Mouse (Mus musculus) intestine, embryonic 16.5 days (tissue): ENCODE measurements around the gene Fam57b. TPM values are rescaled to one million over a fixed set of nuclear protein-coding genes. Genes with fewer than 3 reads are reported as not detected.

Experiments
- ATAC-seq: fragments of 200-750 bp; cut with Nextera tagmentation; 2 replicates; pipeline ENCODE4 v1.8.0; 2017; ENCODE audit warnings: moderate TSS enrichment, moderate library complexity
- H3K27ac ChIP-seq: fragments of 300-500 bp; sonication (generic); 2 replicates; pipeline ENCODE4 v1.5.1; 2014; ENCODE audit warnings: mild to moderate bottlenecking, low read length
- H3K27me3 ChIP-seq: fragments of 300-500 bp; sonication (generic); replicated peaks from 2 replicates; pipeline ENCODE4 v1.6.1; 2014; ENCODE audit warnings: low read length, control low read depth, mixed read lengths; ENCODE audit not compliant: control insufficient read depth, insufficient read depth
- H3K36me3 ChIP-seq: fragments of 300-500 bp; sonication (generic); 2 replicates; pipeline ENCODE4 v1.6.1; 2014; ENCODE audit warnings: low read length, control low read depth; ENCODE audit not compliant: control insufficient read depth, insufficient read depth
- H3K4me1 ChIP-seq: fragments of 300-500 bp; sonication (generic); 2 replicates; pipeline ENCODE4 v1.6.1; 2014; ENCODE audit warnings: low read length, control low read depth, mixed read lengths; ENCODE audit not compliant: control insufficient read depth, insufficient read depth
- H3K4me2 ChIP-seq: fragments of 300-500 bp; sonication (generic); 2 replicates; pipeline ENCODE4 v1.6.1; 2014; ENCODE audit warnings: low read depth, low read length, control low read depth
- H3K4me3 ChIP-seq: fragments of 300-500 bp; sonication (generic); 2 replicates; pipeline ENCODE4 v1.5.1; 2014; ENCODE audit warnings: mild to moderate bottlenecking, low read length
- H3K9ac ChIP-seq: fragments of 300-500 bp; sonication (generic); 2 replicates; pipeline ENCODE4 v1.6.1; 2014; ENCODE audit warnings: low read depth, low read length
- H3K9me3 ChIP-seq: fragments of 300-500 bp; sonication (generic); 2 replicates; pipeline ENCODE4 v1.6.1; 2016; ENCODE audit warnings: low read length, control low read depth; ENCODE audit not compliant: control insufficient read depth
- WGBS: fragments of 180-500 bp; shearing (Covaris S2); extraction: QIAGEN DNeasy Blood & Tissue Kit; methylation state at CpG from one replicate; pipeline ENCODE4 v1.1.7; 2014; 5-methylcytosine and 5-hydroxymethylcytosine counted together
- polyA plus RNA-seq: library from polyadenylated mRNA; unstranded; fragments of >200 nt; fragmentation: Nextera tagmentation; extraction: Ambion mirVana; gene quantifications from 2 replicates; pipeline ENCODE4 v1.2.1, GENCODE M21; 2015

Fam57b gene
- polyA plus RNA-seq, 1 experiment from 2014 or later = 1.4 TPM

DNA sequence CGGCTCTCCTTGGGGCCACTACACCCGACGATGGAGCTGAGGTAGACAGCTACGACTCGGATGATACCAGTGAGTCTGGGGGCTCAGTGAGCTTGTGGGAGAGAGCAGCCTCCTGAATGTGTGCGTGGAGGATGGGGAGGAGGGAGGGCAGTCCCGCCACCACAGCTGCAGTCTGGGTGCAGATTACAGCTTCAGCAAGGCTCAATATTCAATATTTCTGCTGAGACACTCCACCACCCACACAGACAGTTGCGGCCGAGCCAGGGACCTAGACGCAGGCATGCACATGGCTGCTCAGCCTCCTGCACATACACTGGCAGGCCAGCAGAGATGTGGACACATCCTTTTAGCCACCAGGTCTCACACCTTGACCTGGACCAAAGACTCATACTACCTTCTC is 51.3 kb downstream of the Fam57b start:
- Histone ChIP-seq H3K4me2 (no peak overlapping the region), H3K27ac (no peak overlapping the region), H3K27me3 (peaks cover 23% of the 10 kb centered on the region), H3K4me3 (no peak overlapping the region), H3K9me3 (no peaks in the 10 kb centered on the region), H3K4me1 (peaks cover 28% of the 10 kb centered on the region), H3K9ac (0 out of 2 replicates have a peak overlapping the region, but pooled peaks have one; percentile 12), H3K36me3 (peaks cover 13% of the 10 kb centered on the region; the same call in 1 of the 2 replicates)
- ATAC-seq = 0 out of 2 replicates have a peak, but pooled peaks have one; percentile 4
- WGBS = 26% methylated on average over 10 of the region's 10 CpGs

DNA sequence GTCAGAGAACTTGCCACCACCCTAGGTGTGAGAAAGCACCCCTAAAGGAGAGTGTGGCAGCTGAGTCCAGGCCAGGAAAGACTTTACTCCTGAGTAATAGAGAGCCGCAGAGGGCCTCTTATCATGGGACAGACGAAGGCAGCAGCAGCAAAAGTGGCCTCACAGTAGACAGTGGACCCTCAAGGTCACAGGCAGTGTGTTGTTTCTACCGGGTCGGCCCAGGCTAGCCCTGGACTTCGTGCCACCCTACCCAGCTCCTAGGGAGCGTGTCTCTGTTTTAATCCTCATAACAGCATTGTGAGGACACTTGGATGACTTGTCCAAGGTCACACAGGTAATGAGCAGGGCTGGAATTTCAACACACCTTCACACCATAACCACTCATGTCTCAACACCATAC is 52.7 kb downstream of the Fam57b start:
- peaks cover 14% of the 10 kb centered on the region; the same call in 1 of the 2 replicates for H3K36me3 ChIP-seq
- no peaks in the 10 kb centered on the region for H3K9me3 ChIP-seq
- peaks cover 23% of the 10 kb centered on the region for H3K27me3 ChIP-seq
- no peak overlapping the region for H3K9ac ChIP-seq
- no peak overlapping the region for H3K4me3 ChIP-seq
- WGBS = 72% methylated on average over 6 of the region's 6 CpGs
- ATAC-seq = peak; percentile 62
- no peak overlapping the region for H3K4me2 ChIP-seq
- H3K27ac ChIP-seq = no peak overlapping the region
- H3K4me1 ChIP-seq = peaks cover 28% of the 10 kb centered on the region

DNA sequence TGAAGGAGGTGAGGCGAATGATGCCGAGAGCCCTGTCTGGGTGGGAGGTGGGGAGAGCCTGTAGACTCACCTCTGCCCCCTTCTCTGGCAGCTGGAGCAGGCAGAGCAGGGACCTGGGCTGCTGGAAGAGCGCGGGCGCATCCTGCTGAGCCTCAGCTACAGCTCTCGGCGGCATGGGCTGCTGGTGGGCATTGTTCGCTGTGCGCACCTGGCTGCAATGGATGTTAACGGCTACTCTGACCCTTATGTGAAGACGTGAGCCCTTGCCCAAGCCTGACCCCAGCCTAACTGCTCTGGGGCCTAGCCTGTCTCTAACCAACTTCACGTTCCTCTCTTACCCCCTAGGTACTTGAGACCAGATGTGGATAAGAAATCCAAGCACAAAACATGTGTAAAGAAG is 53.7 kb downstream of the Fam57b start:
- 53% methylated on average over 12 of the region's 12 CpGs for WGBS
- ATAC-seq = no peak
- H3K36me3 ChIP-seq = peaks cover 14% of the 10 kb centered on the region; the same call in 1 of the 2 replicates
- H3K4me1 ChIP-seq = peaks cover 28% of the 10 kb centered on the region
- no peaks in the 10 kb centered on the region for H3K9me3 ChIP-seq
- peaks cover 23% of the 10 kb centered on the region for H3K27me3 ChIP-seq
- H3K9ac ChIP-seq = no peak overlapping the region
- no peak overlapping the region for H3K4me2 ChIP-seq
- no peak overlapping the region for H3K4me3 ChIP-seq
- no peak overlapping the region for H3K27ac ChIP-seq

DNA sequence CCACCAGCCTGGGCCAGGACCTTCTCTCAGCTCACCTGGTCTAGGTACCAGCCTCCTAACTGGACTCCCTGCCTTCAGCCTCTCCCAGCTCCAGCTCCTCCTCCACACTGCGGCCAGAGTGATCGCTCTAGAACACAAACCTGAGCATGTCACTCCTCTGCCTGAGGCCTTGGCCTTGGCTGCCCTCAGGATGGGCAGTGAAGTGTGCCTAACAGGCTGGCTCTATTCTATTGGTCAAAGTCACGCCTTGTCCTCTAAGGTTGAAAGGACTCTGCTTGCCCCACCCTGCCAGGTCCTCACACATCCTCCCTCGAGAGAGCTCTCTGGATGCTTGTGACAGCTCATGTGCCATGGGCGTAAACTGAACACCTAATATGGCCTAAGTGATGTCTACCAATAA is 56.0 kb downstream of the Fam57b start:
- 86% methylated on average over 5 of the region's 5 CpGs for WGBS
- H3K27ac ChIP-seq = no peak overlapping the region

GRCm38 (mm10) chr7:126855641-126856040 is 58.2 kb downstream of the Fam57b start:
- no peak for ATAC-seq
- 82% methylated on average over 3 of the region's 3 CpGs for WGBS
- Histone ChIP-seq H3K27ac (no peak overlapping the region), H3K4me2 (no peak overlapping the region), H3K27me3 (no peaks in the 10 kb centered on the region), H3K9me3 (no peaks in the 10 kb centered on the region), H3K4me3 (no peak overlapping the region), H3K36me3 (peaks cover 25% of the 10 kb centered on the region), H3K9ac (no peak overlapping the region), H3K4me1 (peaks cover 2% of the 10 kb centered on the region)

More for the DNA sequence above, 56.0 kb downstream of the Fam57b start:
- H3K4me1 ChIP-seq = peaks cover 12% of the 10 kb centered on the region
- H3K4me2 ChIP-seq = no peak overlapping the region
- H3K27me3 ChIP-seq = peaks cover 10% of the 10 kb centered on the region
- H3K9ac ChIP-seq = no peak overlapping the region
- no peaks in the 10 kb centered on the region for H3K9me3 ChIP-seq
- no peak for ATAC-seq
- peaks cover 25% of the 10 kb centered on the region for H3K36me3 ChIP-seq
- no peak overlapping the region for H3K4me3 ChIP-seq

- Histone ChIP-seq H3K9me3 (no peaks in the 10 kb centered on the region), H3K4me2 (no peak overlapping the region), H3K4me3 (no peak overlapping the region), H3K27ac (no peak overlapping the region), H3K36me3 (peaks cover 25% of the 10 kb centered on the region), H3K9ac (no peak overlapping the region), H3K27me3 (no peaks in the 10 kb centered on the region), H3K4me1 (peaks cover 8% of the 10 kb centered on the region)
- 67% methylated on average over 9 of the region's 9 CpGs for WGBS
- ATAC-seq = no peak
Observed at GRCm38 (mm10) chr7:126856741-126857420, 59.4 kb downstream of the Fam57b start.

GRCm38 (mm10) chr7:126860987-126861386 is 63.5 kb downstream of the Fam57b start:
- peaks cover 11% of the 10 kb centered on the region for H3K36me3 ChIP-seq
- peak overlapping the region; percentile 62 for H3K4me2 ChIP-seq
- H3K27me3 ChIP-seq = no peaks in the 10 kb centered on the region
- H3K9ac ChIP-seq = peak overlapping the region; percentile 76
- H3K27ac ChIP-seq = no peak overlapping the region
- peaks cover 30% of the 10 kb centered on the region for H3K4me1 ChIP-seq
- no peak for ATAC-seq
- WGBS = 59% methylated on average over 5 of the region's 5 CpGs
- H3K9me3 ChIP-seq = no peaks in the 10 kb centered on the region
- H3K4me3 ChIP-seq = peak overlapping the region; percentile 65

GRCm38 (mm10) chr7:126861429-126862130 is 64.1 kb downstream of the Fam57b start, which contains the start of gene Hirip3:
Hirip3 (plus strand) TSS chr7:126861972.
- Histone ChIP-seq H3K4me3 (peak within 1 kb of the TSS; percentile 65), H3K9me3 (no peaks in the 10 kb centered on the region), H3K27ac (peak within 1 kb of the TSS; percentile 71), H3K27me3 (no peaks in the 10 kb centered on the region), H3K36me3 (peaks cover 10% of the 10 kb centered on the region), H3K4me1 (peaks cover 30% of the 10 kb centered on the region), H3K4me2 (peak within 1 kb of the TSS; percentile 78), H3K9ac (peak within 1 kb of the TSS; percentile 76)
- ATAC-seq = peak; percentile 94
- WGBS = 1% methylated on average over 42 of the region's 42 CpGs

- no peaks in the 10 kb centered on the region for H3K27me3 ChIP-seq
- peak within 1 kb of the TSS; percentile 78 for H3K4me2 ChIP-seq
- peak within 1 kb of the TSS; percentile 76 for H3K9ac ChIP-seq
- H3K4me3 ChIP-seq = peak within 1 kb of the TSS; percentile 65
- H3K36me3 ChIP-seq = peaks cover 4% of the 10 kb centered on the region
- WGBS = under 1% methylated on average over 41 of the region's 41 CpGs
- peaks cover 30% of the 10 kb centered on the region for H3K4me1 ChIP-seq
- H3K9me3 ChIP-seq = no peaks in the 10 kb centered on the region
- peak within 1 kb of the TSS; percentile 71 for H3K27ac ChIP-seq
- ATAC-seq = peak; percentile 75
Observed at GRCm38 (mm10) chr7:126862147-126862784, 64.8 kb downstream of the Fam57b start, which contains the start of gene Ino80e. Ino80e (minus strand) TSS chr7:126862377.
